Mouse (Mus musculus) lung, postnatal 0 days (tissue): ENCODE measurements at regions not wholly inside any gene's neighbourhood (a gene's known extent, or its start where the extent isn't known, plus 50 kb on each side); places are given as distances from the start of the nearest gene placed in this dataset.
"Not testable (repeated sequence)": the region's sequence is repeated elsewhere in the genome, so short reads cannot be mapped to it uniquely, and the experiment has no call there.

Source experiments
- CTCF ChIP-seq: IDR thresholded peaks from 2 replicates; pipeline ENCODE4 v1.5.1; 2016; ENCODE audit warnings: antibody characterized with exemption, mild to moderate bottlenecking
- EP300 ChIP-seq: IDR thresholded peaks from 2 replicates; pipeline ENCODE4 v1.6.1; 2016; ENCODE audit warnings: antibody characterized with exemption, mild to moderate bottlenecking, control low read depth

DNA sequence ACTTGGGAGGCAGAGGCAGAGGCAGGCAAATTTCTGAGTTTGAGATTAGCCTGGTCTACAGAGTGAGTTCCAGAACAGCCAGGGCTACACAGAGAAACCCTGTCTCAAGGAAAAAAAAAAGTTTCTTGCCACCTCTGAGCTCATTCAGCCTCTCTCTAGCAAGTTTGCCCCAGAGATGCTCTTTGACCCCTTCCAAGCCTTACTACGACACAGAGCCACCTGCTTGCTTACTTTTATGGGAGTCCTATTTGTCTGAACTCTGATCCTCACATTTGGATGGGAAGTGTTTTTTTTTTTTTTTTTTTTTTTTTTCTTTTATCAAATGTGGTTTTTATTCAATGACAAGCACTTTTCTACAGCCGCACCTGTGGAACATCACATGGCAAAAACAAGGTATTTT lies 263.8 kb upstream of the Maf start:
- TF ChIP-seq CTCF, EP300: not testable (repeated sequence)
